Mouse (Mus musculus) myocyte (in vitro differentiated cells): ENCODE results near the gene Fbxo47.

Experiments used
- CEBPB ChIP-seq: IDR thresholded peaks from 2 replicates; pipeline ENCODE4 v1.6.1; 2011; ENCODE audit warnings: mild to moderate bottlenecking, moderate library complexity; ENCODE audit not compliant: poor library complexity, insufficient read depth, severe bottlenecking
- E2F4 ChIP-seq: IDR thresholded peaks from one replicate; pipeline ENCODE4 v1.6.1; 2011; ENCODE audit warnings: mild to moderate bottlenecking, control low read depth, moderate library complexity; ENCODE audit not compliant: insufficient read depth
- MAX ChIP-seq: IDR thresholded peaks from one replicate; pipeline ENCODE4 v1.6.1; 2011; ENCODE audit warnings: low read depth, mild to moderate bottlenecking, control low read depth
- MYOD1 ChIP-seq, 3 experiments: IDR thresholded peaks; one replicate each; pipeline ENCODE4 v1.6.1; 2011; ENCODE audit warnings: control low read depth in 2 of 3, low read depth in 2 of 3, mild to moderate bottlenecking in 2 of 3, moderate library complexity in 1 of 3; ENCODE audit not compliant: insufficient read length in 2 of 3, control insufficient read depth in 1 of 3
- MYOG ChIP-seq, 3 experiments: IDR thresholded peaks; one replicate each; pipeline ENCODE4 v1.6.1; 2011; ENCODE audit warnings: control low read depth in 2 of 3, low read depth in 2 of 3, mild to moderate bottlenecking in 2 of 3; ENCODE audit not compliant: insufficient read length in 2 of 3, control insufficient read depth in 1 of 3, insufficient read depth in 1 of 3
- POLR2A ChIP-seq: IDR thresholded peaks from one replicate; pipeline ENCODE4 v1.6.1; 2011; ENCODE audit warnings: low read depth, mild to moderate bottlenecking, control low read depth, moderate library complexity; ENCODE audit not compliant: insufficient read length
- POLR2AphosphoS2 ChIP-seq: IDR thresholded peaks from one replicate; pipeline ENCODE4 v1.6.1; 2011; ENCODE audit warnings: low read depth, control low read depth; ENCODE audit not compliant: insufficient read length
- REST ChIP-seq: IDR thresholded peaks from one replicate; pipeline ENCODE4 v1.6.1; 2011; ENCODE audit warnings: mild to moderate bottlenecking, control low read depth, moderate library complexity; ENCODE audit not compliant: insufficient read depth, insufficient read length
- TCF12 ChIP-seq: IDR thresholded peaks from one replicate; pipeline ENCODE4 v1.6.1; 2011; ENCODE audit warnings: mild to moderate bottlenecking, control low read depth; ENCODE audit not compliant: poor library complexity, insufficient read depth, severe bottlenecking
- USF1 ChIP-seq: IDR thresholded peaks from one replicate; pipeline ENCODE4 v1.6.1; 2011; ENCODE audit warnings: low read depth, mild to moderate bottlenecking, control low read depth, moderate library complexity

DNA sequence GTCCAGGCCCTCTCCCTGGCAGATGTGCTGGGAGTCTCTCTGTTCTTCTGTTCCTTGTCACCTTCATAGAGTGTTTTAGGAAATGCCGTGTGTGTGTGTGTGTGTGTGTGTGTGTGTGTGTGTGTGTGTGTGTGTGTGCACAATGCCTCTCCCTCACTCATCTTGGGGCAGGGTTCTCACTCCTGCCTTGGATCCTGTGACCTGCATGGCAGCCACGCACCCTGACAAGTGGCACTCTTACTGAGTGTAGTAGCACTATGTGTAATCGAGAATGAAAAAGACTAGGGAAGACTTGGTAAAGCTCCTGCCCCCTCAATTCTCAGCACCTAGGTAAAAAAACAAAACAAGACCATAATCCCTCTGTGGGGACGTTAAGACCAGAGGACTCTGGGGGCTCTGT, 64.9 kb downstream of the Fbxo47 start:
- no peak for TF ChIP-seq POLR2A
- no peak for TF ChIP-seq TCF12
- TF ChIP-seq POLR2AphosphoS2, result no peak
- TF ChIP-seq E2F4, result no peak
- no peak for TF ChIP-seq MAX
- no peak for TF ChIP-seq USF1
- no peak for TF ChIP-seq MYOG (IDR thresholded peaks at IDR 0.05; ENCODE audit: control insufficient read depth in 1 of 3, insufficient read depth in 1 of 3, insufficient read length in 2 of 3, low read depth in 2 of 3)
- TF ChIP-seq MYOD1 (IDR thresholded peaks at IDR 0.05; ENCODE audit: control insufficient read depth in 1 of 3, insufficient read length in 2 of 3, low read depth in 2 of 3), result no peak
- no peak for TF ChIP-seq REST
- TF ChIP-seq CEBPB, result no peak
